Mouse (Mus musculus) lung, postnatal 14 days (tissue): ENCODE measurements at regions not wholly inside any gene's neighbourhood (a gene's known extent, or its start where the extent isn't known, plus 50 kb on each side); places are given as distances from the start of the nearest gene placed in this dataset.

Experiments
- DNase-seq: peaks from one replicate; pipeline ENCODE4 v3.0.0; 2021

DNA sequence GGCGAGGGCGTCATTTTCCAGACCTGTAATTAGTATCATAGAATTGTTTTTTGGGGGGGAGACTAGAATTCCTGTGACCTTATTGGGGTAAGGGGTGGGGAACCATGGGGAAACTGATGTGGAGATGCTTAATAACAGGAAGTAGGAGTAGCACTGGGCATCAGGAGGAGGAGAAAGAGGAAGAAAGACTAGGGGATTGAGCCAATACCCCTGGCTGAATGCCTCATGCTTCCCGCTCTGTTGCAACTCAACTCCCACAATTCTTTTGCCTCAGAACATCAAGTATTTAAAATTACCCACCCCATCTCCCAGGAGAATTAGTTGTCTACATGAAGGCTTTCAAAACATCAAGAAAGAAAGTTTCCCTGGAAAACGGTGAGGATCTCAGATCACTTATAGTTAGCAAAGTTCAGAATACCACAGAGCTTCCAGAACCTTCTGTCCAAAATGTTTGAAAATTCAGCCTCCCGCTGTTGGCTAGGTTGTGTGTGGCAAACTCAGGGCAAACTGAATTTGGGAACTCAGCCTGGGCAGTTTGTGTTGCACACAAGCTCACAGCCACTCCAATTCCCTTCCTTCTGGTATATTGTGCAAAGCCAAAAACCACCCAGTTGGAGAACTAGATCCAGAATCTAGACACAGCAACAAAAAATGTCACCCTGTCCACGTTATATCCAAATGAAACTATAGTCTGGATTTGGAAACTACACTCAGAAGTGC, 209.8 kb downstream of the Icos start:
- no peak for DNase-seq

DNA sequence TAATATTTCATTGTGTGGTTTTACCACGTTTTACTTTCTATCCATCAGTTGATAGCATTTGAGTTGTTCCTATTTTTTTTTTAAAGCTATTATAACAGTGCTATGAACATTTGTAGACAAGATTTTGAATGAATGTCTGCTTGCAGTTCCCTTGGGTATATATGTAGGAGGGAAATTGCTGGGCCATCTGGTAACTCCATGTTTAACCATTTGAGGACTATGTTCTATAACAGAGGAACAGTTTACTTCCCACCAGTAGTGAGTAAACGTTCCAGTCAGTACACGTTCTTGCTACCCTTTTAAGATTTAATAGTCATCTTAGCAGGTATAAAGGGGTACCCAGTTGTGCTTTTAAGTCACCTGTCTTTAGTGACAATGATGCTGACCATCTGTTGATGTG, 213.2 kb downstream of the Icos start:
- DNase-seq = no peak

DNA sequence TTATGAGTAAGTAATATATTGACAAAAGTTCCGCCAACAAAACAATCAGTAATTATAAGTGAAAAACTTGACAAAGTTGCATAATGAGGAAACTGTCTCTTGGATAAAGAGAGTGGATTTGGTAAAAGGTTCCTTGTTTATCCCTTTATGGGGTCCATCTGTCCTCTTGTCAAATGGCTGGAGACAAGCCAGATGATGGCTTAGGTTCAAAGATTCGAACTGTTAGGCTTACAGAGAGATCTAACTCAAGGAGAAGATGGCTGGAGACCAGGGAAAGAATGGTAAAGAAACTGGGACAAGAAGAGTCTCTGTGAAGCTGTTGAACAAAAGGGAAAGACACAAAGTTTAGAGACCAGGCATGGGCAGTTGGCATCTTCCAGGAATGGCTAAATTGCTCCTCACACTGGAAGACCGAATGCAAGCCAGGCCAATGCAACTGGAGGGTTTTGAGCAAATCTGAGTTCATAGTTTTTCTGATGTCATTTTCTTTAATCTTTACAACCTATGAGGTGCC, 220.9 kb downstream of the Icos start:
- DNase-seq = no peak

DNA sequence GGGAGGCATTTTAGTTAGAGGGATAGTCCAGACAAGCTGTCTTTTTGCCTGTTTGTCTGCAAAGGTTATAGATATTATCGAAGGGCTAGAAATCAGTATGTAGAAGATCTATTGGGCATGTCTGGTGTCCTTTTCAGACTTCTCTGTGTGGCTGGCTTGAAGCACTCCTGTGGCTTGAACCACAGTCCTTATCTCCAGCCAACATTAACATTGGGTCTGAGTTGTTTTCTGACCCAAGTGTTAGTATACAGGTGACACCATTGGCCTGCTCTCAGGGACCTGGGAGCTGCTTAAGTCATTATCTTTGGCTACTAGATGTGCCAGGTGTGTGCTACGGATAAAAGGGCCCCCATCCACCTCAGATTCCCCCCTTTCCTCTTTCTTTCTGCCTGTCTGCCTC, 223.3 kb downstream of the Icos start:
- DNase-seq = no peak

DNA sequence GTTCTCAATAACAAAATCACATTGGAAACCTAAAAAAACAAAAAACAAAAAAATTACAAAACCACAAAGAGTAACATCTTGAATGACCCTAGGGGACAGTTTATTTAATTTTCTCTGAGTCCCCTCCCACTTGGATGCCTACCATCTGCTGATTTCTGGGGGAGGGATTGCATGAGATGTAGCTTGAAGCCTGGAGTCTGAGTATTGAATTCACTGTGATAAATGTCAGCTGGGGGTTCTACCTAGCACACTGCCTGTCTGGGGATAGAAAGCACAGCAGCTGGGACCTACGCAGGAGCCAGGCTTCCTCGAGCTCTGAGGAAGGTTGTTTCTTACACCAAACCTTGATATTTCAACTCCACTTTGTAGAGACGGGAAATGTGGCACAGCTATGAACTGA, 224.4 kb downstream of the Icos start:
- no peak for DNase-seq

DNA sequence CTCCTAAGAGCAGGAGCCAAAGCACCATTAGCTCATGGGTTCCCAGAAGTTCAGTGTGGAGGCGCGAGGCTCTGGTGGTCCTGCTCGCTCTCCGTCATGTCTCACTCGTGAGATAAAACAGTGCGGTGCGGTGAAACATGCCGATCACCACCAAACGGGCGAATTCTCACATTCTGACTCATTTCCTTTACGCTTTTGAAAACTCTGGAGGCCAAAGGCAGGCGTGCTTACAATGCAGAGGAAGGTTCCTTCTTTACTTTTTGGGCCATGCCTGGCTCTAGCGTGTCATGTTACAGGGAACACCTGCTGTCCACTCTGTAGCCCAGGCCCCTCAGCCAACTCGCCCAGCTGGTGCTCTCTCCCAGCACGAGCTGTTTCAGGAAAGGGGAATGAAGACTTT, 225.4 kb downstream of the Icos start:
- peak; percentile 54 for DNase-seq

DNA sequence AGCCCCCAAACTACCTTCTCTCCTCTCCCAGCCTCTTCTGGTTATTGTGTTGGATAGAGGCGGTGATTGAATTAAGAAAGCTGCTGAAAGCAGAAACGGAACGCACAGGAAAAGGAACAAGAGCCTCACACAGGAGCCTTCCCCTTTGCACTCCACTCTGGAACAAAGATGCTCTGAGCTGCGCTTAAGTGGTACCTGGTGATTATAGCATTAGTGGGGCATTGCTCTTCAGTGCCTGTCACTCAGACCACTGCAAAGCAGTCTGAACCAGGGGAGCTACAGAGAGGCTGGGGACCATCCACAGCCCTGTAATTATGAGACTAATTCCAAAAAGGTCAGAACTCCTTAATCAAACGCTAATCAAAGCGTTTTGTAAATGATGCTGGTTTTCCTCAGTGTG, 225.9 kb downstream of the Icos start:
- DNase-seq = no peak

DNA sequence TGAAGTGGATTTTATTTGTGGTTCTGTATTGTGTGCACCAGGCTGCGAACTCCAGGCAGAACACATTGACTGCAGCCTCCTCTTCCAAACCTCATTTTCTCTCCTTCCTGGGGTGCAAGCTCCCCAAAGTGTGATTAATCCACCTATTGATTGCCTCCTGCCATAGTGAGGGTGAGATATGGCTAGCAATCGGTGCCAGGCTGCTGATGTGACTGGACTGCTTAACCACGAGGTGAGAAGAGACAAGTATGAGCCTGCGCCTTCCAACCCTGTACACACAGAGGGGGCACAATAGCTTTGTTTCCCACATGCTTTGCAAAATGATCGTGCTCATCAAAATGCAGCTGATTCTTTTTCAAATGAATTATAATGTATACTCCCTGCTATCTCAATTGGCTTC, 227.4 kb downstream of the Icos start:
- no peak for DNase-seq

DNA sequence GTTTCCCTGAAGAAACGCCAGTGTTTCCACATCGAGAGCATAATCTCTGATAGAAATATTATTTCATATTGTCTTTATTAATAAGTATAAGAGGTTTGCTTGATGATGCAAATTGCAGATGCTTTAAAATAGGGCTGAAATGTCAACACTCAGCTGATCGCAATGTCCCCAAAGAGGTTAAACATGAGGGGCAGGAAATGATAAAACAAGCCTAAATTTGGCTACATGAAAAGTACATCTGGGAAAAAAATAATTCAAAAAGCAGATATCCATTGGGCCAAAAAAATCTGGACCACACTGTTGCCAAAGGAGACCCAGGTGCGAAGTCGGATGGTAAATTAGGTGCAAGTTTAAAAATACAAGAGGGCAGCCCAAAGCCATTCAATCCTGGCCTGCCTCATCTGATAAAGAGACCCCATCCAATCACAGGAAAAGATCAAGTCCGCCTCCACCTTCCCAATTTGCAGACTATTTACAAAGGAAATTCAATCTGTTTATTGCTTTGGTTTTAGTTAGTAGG, 229.2 kb downstream of the Icos start:
- DNase-seq = no peak

DNA sequence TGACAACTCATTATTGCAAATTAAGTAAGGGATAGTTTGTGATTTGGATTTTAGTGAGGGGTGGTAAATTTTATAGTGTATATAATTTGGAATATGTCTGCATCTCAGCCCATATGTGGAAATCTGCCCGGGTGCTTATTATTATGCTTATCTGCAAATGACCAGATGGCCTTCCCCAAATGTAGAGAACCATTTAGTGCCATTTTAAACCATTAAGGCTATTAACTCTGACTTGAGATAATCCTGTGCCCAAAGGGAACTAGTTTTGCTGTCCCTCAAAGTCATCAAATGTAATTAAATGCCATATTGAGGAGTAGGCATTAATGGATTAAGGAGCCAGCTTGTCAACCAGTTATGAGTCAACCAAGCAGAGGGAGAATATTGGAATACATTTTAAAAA, 230.7 kb downstream of the Icos start:
- DNase-seq = no peak

DNA sequence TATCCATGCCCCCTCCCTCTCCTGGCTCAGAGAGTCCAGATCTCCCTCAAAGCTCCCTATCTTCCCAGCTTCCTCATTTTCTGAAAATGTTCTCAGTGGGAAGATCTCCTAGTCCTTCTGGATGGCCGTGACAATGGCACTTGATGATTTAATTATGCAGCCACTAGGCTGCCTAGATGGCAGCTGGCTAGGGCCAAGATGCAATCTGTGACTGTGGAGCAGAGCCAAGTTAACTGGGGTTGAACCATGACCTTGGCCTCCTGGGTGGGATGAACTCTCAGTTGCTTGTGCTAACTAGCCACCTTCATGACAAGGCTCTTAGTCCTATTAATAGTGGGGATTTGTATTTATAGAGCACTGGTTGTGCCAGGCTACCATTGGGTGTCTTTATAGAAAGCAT, 243.4 kb downstream of the Icos start:
- no peak for DNase-seq

DNA sequence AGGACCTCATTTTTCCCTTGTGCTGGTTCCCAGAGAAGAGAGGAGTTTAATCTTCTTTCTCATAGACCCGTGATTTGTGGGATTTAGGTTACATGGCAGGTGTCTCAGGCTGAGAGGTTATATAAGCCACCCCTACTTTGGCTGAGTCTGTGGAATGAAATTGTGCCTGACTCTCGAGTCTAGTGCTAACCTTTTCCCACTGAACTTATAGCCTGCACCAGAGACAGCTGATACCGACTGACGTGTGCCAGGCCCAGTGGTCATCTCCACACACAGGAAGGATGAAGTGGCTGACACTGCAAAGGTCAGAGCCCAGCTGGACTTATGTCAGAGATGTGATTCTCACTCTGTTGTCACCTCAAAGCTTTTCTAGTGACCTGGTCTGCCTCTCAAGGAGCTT, 251.2 kb downstream of the Icos start:
- DNase-seq = no peak

DNA sequence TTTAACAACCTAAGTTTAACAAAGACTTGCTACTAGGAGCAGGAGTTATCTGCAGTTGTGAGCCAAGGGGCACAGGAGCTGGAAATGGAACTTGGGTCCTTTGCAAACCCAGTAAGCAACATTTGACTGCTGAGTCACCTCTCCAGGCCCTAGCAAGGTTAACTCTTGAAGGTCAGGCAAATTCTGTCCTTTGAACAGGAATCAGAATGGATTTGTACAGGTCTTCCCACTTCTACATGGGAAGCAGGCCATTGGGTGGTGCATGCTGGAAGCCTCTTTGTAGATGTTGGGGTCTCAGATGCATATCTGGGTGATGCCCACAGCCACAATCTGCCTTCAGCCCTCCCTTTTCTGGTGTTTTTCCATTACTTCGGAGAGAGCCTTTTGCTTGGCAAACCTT, 255.3 kb downstream of the Icos start:
- DNase-seq = no peak

DNA sequence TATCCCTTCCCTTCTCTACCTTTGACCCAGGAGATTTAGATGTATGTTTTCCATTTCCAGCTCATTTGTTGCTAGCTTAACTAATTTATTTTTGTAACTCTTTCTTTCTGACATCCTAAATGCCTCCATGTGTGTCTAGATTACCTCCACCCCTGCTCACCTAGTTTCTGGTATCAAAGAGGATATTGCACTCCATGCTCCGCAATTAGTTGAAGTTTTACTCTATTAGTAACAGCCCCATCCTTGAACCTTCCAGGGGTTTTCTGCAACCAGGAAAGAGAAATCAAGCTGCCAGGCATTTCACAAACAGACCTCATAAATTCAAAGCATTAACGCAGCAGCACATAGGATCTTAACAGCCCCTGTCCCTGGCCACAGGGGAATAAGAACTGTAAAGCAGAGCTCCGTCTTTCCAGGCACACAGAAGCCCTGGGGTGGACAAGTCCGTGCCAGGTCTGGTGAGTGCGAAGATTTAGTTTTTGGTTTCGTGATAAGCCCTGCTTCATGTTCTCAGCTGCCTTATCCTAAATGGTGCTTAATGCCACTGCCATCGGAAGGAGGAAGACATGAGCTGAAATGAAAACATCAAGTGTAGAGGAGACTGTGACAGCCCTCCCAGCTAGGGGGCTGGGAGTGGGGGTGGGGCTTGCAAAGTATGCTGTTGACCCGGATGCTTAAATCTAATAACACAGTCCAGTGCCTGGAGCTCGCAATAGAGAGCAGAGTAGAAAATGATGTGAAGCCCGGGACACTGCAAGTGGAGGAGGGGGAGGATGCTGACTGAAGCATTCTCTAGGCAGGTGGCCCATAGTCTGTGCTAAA, 256.0 kb downstream of the Icos start:
- no peak for DNase-seq

DNA sequence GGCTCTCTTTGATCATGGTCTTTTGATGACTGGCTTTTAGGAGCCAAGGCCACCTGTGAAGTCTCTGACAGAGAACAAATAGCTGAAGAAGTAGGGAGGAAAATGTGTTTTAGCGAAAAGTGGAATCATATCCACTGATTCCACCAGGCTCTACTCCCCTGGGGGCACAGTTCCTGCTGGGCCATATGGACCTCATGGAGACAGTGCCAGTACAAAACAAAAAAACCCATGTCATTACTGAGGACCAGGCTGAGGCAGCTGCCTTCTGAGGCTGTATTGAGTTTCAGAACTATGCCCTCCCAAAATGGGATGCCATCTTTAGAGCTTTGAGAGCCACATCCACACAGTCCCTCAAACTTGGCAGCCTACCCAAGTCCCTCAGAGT, 256.6 kb downstream of the Icos start:
- no peak for DNase-seq

DNA sequence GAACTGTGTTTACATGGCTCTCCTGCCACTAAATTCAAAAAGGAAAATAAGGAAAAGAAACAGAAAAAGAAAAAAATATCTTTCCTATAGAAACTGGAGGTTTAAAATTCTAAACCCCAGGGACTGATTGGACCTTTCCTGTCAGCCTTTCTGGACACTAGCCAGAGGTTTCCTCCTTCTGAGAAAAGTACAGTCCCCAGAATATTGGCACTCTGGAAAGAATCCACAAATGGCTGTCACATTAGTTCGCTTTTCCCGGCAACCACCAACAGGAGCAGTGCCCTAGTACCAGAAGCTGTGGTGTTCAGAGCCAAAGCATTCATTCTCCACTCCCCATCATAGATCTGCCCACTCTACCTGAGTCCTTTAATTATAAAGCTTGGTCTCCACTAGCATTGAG, 258.8 kb downstream of the Icos start:
- no peak for DNase-seq

DNA sequence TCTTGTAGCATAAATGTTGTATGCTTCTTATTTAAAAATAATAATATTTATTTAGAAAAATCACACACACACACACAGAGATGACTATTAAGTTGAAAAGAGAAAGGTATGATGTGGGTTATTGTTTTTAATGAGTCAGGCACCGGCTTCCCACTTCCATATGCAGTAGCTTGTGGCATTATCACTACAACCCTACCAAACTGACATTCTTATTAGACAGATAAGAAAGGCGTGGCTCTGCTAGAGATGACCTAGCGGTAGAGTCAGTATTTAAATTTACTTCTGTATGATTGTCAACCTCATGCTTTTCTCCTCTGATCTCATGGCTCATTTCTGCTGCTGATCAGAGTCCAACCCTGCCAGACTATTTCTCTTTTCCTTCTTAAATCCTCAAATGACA, 260.9 kb downstream of the Icos start:
- no peak for DNase-seq

DNA sequence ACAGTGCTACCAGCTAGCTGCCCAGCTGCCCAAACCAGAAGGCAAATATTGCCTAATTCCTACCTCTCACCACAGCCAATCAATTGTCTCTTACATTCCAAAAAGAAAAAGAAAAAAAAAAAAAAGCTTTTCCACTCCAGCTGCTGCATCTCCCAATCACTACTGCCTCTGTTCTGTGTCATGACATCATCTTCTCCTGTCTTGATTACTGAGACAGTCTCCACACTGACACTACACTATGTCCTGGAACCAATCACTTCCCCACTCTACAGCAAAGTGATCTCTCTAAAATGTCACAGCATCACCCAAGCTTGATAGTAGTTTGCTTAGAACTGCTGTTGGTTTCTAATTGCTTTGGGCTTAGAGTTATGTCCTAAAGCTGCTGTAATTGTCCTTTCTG, 279.8 kb downstream of the Icos start:
- DNase-seq = no peak

DNA sequence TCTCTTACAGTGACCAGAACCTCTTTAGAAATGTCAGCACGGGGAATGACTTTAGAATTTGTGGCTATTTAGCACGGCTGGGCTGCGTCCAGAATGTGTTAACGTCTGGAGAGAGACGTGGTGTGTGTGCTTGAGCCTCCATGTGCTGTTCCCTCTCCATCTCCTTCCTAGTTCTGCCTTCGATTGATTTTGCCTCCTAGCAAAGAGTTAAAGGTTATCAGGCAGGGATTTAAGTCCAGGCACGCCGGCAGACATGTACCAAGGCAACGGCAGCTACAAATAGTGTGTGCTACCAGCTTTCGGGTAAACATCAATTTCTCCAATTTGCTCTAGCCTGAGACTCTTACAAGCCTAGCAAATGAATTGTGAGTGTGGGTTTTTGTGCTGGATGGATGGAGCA, 285.7 kb downstream of the Icos start:
- no peak for DNase-seq

DNA sequence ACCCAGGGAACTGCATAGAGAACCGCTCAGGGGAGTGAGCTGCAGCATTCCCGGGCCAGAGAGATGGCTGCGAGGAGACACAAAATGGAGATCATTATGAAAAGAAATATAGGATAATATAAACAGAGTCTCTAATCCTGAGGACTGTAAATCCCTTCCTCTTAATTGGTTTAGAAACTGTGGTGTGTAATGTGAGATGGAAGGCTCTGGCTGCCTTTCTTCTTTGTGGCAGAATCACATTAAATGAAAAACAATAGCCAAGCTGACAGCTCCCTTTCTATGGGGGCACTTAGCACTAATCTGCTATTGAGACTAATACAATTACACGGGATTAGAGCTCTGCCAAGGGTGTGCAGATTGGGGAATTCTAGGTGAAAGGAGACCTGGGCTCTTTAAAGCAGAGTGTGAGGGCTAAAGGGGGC, 288.0 kb downstream of the Icos start:
- DNase-seq = no peak

DNA sequence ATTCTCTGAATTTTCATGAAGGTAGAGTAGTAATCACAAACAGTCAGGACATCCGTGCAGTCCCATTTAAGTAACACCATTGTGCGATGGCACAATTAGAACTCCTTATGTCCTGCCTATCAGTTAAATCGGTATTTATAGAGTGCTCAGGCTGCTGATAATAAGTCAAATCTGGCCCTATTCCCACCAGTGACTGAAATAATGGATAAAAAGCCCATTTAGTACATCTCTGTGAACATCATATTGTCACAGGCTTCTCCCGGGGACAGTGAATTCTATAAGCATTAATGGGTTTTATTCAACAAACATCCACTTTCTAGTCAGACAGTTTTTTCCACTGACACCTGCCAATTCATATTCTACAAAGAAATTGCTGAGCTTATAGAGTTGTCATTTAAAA, 296.1 kb downstream of the Icos start:
- DNase-seq = no peak

DNA sequence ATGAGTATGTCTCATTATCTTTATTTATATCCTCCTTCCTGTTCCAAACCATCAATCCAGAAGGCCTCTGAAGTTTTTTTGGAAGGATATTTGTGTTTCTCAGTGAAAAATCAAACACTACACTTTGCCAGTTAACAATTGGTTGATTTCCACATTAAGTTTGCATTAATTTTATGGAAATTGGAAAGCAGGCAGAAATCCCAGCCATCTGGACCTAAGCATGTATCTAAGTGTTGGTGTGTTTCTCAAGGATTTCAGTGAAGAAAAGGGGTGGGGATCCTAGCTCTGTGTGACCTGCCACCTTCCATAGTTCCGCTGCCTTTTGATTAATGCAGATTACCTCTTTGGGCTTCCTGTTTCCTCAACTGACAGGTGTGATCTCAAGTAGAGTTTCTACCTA, 296.5 kb downstream of the Icos start:
- DNase-seq = no peak

DNA sequence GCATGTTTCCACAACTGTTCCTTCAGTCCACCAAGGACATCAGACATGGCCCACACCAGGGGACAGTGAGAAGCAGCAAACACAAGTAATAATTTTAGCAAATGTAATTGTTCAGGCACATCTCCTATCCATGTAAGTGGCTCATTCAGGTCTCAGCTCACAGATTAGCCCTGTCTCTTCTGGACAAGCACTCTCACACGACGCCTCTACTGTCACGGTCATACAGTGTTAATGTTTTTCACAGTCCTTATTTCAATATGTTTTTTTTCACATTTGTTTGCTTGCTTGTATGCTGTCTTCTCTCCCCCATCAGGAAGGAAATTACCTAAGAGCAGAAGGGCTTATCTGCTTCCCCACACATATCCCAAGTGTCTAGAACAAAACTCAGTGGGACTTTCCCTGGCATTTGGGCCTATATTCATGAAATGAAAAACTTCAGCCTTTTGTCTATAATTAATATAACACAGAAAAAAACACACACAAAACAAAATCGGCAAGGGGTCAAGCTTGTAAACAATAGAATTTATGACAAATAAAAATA, 299.5 kb downstream of the Icos start:
- DNase-seq = no peak

DNA sequence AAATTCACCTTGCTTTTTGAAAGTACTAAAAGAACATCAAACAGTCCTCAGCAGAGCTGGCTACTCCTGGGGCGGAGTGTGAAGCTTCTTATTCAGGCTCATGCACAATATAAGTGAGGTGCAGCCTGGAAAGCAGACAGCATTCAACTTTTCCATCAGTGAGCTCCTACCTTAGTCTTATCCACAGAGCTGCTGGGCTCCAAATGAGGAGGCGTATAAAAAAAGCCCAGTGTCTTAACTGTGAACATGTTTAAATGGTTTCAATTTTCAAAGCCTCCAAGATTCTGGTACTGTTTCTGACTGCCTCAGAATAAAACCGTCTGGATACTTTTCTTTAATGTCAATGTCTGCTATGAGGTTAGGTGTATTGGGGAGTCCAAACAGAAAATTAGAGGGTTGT, 310.5 kb downstream of the Icos start:
- no peak for DNase-seq
